Mouse (Mus musculus): ENCODE results near the gene Iqsec1.

Gene Iqsec1

GRCm38 (mm10) chr6:90719402-90719801 lies 269.1 kb downstream of the Iqsec1 start:
- no peak for DNase-seq

GRCm38 (mm10) chr6:90718477-90718876 lies 270.0 kb downstream of the Iqsec1 start:
- DNase-seq = no peak

DNA sequence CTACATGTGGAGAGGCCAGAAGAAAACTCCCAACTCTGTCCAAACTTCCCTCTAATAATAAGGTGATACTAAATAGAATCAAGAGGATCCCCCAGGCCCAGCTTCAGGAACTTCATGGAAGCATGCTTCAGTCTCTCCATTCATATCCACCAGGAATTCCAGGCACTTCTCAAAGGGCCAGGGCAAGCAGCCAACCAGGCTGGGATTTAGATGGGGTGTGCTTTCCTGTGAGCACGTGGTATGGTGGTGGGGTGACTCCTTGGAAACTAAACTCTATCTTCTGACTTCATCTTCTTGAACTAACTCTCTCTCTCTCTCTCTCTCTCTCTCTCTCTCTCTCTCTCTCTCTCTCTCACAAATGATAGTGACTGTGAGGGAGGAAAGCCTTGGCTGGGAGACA lies 270.8 kb downstream of the Iqsec1 start:
- no peak for DNase-seq

DNA sequence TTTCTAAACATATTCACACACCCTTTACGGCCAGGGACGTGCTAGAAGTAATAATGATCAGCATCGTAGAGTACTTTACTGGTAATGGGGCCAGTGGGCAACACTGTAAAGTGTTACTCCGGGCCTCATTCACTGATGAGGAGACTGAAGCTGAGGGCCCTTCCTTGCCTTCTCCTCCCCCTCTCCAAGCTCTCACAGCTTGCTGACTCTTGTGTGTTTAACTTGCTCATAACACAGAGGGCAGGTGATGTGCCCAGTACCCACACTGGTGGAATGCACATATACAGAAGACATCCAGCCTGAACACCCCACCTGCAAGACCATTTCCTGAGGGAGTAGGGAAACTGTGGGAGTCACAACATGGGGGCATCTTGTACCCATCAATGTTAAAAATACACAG lies 271.6 kb downstream of the Iqsec1 start:
- DNase-seq = no peak

DNA sequence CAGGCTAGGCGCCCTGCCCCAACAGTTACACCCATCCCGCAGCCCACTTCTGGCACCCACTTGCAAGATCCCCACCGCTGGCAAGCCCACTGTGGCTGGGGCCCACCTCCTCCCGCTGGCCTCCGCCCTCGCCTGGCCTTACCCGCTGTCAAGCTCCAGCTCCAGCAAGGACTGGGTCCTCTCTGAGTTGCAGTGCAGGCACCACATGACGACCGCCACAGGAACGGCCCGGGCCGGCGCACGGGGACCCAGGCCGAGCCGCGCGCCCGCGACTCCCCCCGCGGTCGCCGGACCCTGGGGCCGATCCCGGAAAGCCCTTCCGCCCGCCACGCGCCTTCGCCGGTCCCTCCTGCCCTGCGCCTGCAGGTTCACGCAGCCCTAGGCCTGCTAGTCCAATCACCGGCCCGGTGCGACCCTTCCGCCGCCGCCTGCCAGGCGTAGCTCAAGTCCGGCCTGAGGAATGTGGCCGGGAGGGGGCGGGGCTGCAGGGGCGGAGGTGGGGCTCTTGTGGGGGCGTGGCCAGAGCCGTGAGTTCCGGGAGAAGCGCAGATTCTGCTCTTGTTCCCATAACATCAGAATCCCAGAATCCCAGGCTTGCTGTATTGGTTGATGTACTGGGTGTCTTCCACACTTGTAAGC lies 272.3 kb downstream of the Iqsec1 start:
- no peak for DNase-seq

- DNase-seq = no peak
Measured at GRCm38 (mm10) chr6:90715245-90715905, 273.1 kb downstream of the Iqsec1 start.

- DNase-seq = no peak
Measured at GRCm38 (mm10) chr6:90713650-90714049, 274.8 kb downstream of the Iqsec1 start.

- no peak for DNase-seq
Measured at GRCm38 (mm10) chr6:90712486-90713480, 275.7 kb downstream of the Iqsec1 start.

GRCm38 (mm10) chr6:90712063-90712462 lies 276.4 kb downstream of the Iqsec1 start:
- no peak for DNase-seq

DNA sequence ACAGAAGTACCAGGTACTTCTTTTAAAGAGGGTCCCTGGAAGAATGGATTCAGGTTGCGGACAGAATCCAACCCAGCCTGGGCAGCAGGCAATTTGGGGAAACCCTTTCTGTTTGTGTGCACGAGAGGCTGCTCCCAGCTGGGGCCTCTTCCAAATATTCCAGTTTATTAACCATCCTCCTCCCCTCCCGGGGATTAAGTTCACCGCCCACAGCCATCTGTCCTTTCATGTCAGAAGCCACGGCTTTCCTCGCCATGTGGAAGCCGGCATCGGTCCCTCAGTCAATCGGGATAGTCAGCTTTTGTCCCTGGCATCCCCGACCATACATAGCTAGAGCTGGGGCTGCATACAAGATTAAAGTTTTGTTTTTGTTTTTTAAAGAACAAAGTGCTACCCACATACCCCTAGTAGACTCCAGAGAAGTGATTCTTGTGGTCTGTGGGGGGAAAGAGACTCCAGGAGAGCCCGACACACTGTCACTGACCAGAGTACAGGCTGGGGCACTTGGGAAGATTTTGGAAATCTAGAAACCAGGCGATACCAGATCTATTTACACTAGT lies 276.9 kb downstream of the Iqsec1 start:
- DNase-seq = peak; percentile 86

DNA sequence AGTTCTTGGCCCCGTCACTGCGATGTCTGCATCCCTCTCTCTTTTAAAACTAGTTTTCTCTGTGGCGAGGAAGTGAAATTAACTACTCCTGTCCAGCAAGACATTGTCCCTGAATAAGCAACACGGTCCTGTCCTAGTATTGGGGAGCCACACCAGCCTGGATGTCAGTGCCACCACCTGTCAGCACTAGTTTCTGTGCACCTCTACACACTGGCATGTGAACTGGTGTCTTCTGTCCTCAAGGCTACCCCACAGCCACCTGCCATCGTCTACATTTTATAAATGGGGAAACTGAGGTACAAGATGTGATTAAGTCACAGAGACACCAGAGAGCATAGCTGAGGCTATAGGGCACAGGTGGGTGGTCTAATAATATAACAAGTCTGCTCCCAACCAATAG lies 277.7 kb downstream of the Iqsec1 start:
- DNase-seq = no peak

- no peak for DNase-seq
Measured at GRCm38 (mm10) chr6:90709929-90710777, 278.3 kb downstream of the Iqsec1 start.

DNA sequence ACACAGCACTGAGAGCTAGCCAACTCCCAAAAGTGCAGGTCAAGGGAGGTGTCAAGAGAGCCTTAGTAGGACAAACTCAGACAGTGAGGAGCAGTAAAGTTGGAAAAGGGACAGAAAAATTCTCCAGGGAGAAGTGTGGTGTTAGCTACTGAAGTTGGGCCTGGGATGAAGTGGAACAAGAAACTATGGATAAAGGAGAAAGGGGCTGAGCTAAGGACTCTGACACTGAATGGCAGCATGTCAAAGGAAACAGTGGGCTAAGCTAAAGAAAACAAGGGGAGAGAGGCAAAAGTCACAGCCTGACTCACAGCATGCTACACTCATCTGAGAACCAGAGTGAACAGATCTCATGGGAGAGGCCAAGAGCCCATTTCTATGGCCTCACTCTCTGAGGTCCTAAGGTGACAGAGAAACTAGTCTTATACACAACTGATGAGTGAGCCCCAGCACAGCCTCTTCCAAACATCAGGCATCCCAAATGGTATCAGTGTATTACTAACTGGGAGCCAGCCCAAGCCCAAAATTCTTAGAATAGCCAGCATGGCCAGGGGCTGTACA lies 280.3 kb downstream of the Iqsec1 start:
- DNase-seq = no peak

- no peak for DNase-seq
Measured at GRCm38 (mm10) chr6:90707143-90707542, 281.3 kb downstream of the Iqsec1 start.

GRCm38 (mm10) chr6:90706490-90706889 lies 282.0 kb downstream of the Iqsec1 start:
- DNase-seq = peak; percentile 69

GRCm38 (mm10) chr6:90705738-90706137 lies 282.7 kb downstream of the Iqsec1 start:
- peak; percentile 62 for DNase-seq

DNA sequence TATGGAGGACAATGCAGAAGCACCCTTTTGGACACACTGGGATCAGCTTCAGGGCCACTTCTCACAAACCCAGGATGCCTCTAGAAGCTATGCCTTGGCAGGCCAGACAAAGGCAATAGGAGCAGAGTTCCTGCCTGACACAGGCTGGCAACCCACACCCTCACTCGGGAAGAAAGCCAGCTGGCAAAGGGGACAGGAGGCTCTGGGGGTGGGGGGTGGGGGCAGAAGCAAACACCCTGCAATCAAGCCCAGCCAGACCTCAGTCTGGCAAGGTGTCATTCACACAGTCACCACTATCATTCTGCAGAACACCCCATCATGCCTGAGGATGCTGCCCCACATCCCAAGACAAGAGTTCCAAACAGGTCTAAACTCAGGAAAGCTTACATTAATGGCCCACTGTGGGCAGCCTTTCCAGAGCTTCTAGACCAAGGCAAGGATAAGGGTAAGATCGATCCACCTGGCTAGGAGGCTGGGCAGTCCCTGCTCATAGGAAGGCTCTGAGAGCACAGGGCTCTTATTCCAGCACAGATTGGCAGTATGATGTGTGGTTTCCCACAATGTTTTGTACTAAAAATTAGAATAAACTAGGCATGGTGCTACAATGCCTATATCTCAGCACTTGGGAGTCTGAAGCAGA lies 283.7 kb downstream of the Iqsec1 start:
- peak; percentile 84 for DNase-seq

DNA sequence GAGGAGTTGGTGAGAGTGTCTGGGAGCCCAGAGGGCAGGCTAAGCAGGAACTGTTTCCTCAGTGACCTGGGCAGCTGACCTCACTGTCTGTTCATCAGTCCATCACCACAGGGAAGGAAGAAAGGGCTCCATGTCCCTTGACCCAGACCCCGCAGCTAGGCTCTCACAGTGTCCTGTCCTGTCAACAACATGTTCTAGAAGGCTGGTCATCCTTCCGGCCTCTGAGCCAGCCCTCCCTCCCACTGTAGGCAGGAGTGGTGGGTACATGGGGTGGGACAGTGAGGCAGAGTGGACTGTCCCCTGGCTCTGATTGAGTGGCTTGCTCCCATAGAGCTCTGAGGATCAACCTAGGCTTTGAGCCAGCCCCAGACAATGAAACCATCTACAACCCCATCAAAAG lies 284.7 kb downstream of the Iqsec1 start:
- DNase-seq = no peak

DNA sequence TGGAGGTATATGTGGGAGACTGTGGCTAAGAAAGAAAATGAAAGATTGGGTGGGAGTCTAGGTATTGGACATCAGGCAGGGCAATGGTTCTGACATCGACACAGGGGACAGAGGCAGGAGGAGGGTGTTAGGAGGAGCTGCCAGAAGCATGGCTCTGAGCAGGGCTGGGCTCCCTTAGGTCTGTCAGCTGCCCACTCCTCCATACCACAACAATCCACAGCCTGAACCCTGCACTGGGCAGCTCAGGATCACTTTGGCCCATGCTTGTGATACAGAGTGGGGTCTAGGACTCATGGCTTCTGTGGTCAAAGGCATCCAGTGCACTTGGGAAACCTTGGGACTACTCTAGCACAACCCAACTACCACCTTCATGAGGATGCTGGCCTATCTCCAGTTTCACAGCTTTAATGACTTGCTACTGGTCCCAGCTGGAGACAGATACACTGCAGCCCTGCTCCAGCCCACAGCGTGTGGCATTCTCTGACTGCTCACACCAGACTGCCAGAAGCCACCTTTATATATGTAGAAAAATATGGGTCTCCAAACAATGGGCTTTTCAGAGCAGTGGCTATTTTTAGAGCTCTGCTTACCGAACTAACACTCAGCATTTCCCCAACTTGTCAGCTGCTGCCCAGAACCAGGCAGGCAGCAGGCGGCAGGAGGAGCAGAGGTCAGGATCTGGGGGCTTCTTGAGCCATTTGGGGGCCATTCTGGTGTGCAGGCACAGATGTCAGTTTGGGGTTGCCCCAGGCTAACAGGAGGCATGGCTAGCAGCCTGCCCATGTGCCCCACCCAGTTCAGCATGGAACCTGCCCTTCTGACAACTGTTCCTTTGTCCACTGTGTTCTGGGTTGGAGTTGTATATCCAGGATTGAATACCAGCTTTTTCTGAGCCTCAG lies 285.4 kb downstream of the Iqsec1 start:
- DNase-seq = no peak

DNA sequence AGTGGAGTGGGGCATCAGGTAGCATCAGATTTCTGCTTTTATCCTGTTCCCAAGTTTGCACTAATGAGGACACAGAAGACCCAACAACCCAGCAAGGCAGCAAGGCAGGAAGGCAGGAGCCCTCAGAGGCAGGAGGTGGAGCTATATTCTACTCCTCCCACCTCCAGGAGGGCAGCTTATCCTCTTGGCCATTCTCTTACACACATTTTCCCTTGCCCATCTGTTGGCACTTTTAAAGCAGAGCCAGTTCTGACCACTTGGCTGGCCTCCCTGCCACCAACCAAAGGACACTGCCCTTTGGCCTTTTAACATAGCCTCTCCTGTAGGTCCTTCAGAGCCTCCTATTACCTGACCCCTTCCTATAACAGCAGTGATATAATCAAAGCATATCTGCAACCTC lies 286.3 kb downstream of the Iqsec1 start:
- peak; percentile 64 for DNase-seq
